Mouse (Mus musculus) lung, postnatal 0 days (tissue): ENCODE measurements around the gene Kpna3.

Source experiments
- CTCF ChIP-seq: IDR thresholded peaks from 2 replicates; pipeline ENCODE4 v1.5.1; 2016; ENCODE audit warnings: antibody characterized with exemption, mild to moderate bottlenecking
- EP300 ChIP-seq: IDR thresholded peaks from 2 replicates; pipeline ENCODE4 v1.6.1; 2016; ENCODE audit warnings: antibody characterized with exemption, mild to moderate bottlenecking, control low read depth

DNA sequence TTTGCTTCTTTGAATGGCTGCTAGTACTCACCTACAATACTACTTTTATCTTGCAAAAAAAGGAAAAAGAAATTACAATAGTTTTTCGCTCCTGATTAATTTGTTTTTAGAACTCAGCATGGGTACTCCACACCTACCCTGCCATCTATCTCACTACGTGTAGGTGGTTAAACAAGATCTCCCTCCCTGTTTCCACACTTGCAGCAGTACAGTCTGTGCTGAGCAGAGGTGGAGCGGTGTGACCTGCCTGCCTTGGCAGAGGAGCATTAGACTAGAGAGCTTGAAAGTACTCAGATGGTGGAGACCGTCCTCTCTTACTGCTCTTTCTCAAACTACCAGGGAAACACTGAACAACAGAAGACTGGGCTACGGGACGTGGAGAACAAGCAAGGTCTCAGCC is 44.9 kb downstream of the Kpna3 start:
- no peak for TF ChIP-seq EP300
- no peak for TF ChIP-seq CTCF
